Mouse (Mus musculus) spleen, adult 2 months (tissue): ENCODE measurements around the gene Prmt1.

ENCODE experiments used
- CTCF ChIP-seq: fragments of 200-500 bp; IDR thresholded peaks from 2 replicates; pipeline ENCODE4 v1.5.1; 2011; ENCODE audit warnings: mild to moderate bottlenecking, inconsistent platforms; ENCODE audit not compliant: insufficient read depth, insufficient read length, insufficient replicate concordance; ENCODE audit errors: extremely low read depth
- POLR2A ChIP-seq: fragments of 200-500 bp; IDR thresholded peaks from 2 replicates; pipeline ENCODE4 v1.6.1; 2011; ENCODE audit warnings: low read depth, low read length, inconsistent platforms

DNA sequence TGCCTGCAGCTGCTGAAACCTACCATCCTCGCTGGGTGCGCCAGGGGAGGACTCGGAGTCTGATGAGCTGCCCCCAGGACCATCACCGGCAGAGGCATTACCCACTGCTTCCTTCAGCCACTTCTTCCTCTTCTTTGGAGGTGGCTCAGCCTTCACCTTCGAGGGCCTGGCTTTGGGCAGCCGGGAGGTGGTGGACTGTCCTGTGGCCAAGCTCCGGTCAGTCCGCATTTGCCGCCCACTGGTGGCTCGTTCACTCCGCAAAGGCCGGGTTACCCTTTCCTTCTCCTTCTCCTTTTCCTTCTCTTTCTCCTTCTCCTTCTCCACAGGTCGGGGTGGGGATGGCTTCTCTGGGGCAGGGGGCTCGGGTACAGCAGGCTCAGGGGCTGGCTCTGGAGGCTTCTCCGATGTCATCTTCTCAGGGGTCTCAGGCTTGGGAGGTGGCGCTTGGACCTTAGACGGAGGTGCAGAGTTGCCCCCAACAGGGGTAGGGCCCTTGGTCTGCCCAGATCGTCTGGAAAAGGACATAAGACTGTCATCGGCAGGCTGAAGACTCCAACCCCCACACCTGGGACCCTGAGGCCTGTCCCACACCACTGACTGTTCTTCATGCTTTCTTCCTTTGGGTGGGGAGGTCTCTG lies 47.5 kb upstream of the Prmt1 start:
- TF ChIP-seq CTCF (no peak), POLR2A (no peak)
